8 mouse cellular contexts compared by ENCODE assay signal in the genomic region with DNA sequence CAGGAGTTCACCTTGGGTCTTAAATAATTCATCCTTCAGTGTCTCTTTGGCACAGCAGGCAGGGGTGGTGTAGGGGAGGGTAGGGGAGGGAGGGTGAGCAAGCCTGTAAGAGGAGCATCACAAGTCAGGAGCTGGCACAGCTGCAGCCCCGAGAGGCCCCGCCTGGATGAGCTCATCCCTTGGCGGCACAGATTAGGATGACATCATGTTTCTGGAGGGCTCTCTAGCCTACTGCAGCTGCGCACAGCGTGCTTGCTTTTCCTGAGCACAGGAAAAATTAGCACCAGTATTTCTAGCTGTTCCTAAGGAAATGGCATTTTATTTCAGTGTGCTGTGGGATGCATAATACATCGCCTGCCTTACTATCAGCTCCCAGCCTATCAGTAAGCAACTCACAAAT.
DNase-seq lines count a peak whose midpoint lies in the region; ATAC-seq lines count a peak whose summit lies in the region.

No protein-coding gene starts in this region.

- peak; percentile 48; the same call in 1 of the 2 replicates for ATAC-seq in common myeloid progenitor, adult 5-6 weeks (replicated peaks; ENCODE audit: low read depth, poor library complexity, severe bottlenecking)
- ATAC-seq in hindbrain, embryonic 15.5 days (ENCODE audit: low FRiP score, low read depth) = peak; percentile 97

- H3K9ac ChIP-seq in hindbrain, embryonic 15.5 days = 0 out of 2 replicates have a peak overlapping the region, but pooled peaks have one; percentile 4

- H3K27ac ChIP-seq in hindbrain, embryonic 15.5 days (replicated peaks) = peak overlapping the region; percentile 78

- H3K4me2 ChIP-seq in hindbrain, embryonic 15.5 days = peak overlapping the region; percentile 29

- peaks cover 23% of the 10 kb centered on the region for H3K4me1 ChIP-seq in hindbrain, embryonic 15.5 days (replicated peaks)

- no peak overlapping the region for H3K4me3 ChIP-seq in hindbrain, embryonic 15.5 days

- H3K9me3 ChIP-seq in hindbrain, embryonic 15.5 days = no peaks in the 10 kb centered on the region

- peak; percentile 93 for DNase-seq in adrenal gland, adult 8-10 months
- peak; percentile 86 to 87 for DNase-seq in gastrocnemius, adult 8-10 months (ENCODE audit: low spot score in 2 of 2)
- peak; percentile 89 to 91 for DNase-seq in layer of hippocampus, postnatal 36 days
- peak; percentile 89 for DNase-seq in lung, postnatal 14 days
- DNase-seq in right cerebral cortex, adult 2 months (ENCODE audit: low spot score in 2 of 2) = peak; percentile 90 to 91
- no peak for DNase-seq in natural killer cell, adult 2 months (ENCODE audit: low spot score in 2 of 2)

- no peaks in the 10 kb centered on the region for H3K36me3 ChIP-seq in hindbrain, embryonic 15.5 days

- H3K27me3 ChIP-seq in hindbrain, embryonic 15.5 days = no peaks in the 10 kb centered on the region

- WGBS in hindbrain, embryonic 15.5 days = 5% methylated on average over 6 of the region's 6 CpGs

Comparison
In these comparisons a context has a peak if more than half of its experiments do, and no peak if none do; other contexts are left out.
1. DNase-seq: peak in adrenal gland, adult 8-10 months (single experiment), gastrocnemius, adult 8-10 months (2 of 2), layer of hippocampus, postnatal 36 days (2 of 2), lung, postnatal 14 days (single experiment) and right cerebral cortex, adult 2 months (2 of 2); none in natural killer cell, adult 2 months (0 of 2).